Mouse (Mus musculus) stomach, postnatal 0 days (tissue): Measurements from ENCODE around the gene Ccnq. TPM values are rescaled to one million over a fixed set of nuclear protein-coding genes. Genes with fewer than 3 reads are reported as not detected.

Source experiments
- ATAC-seq: fragments of 200-750 bp; cut with Nextera tagmentation; 2 replicates; pipeline ENCODE4 v1.8.0; 2017; ENCODE audit not compliant: low FRiP score, low TSS enrichment
- DNase-seq: peaks from one replicate; pipeline ENCODE4 v3.0.0-alpha.2; 2016; ENCODE audit warnings: low spot score
- H3K27ac ChIP-seq: fragments of 300-500 bp; sonication (generic); replicated peaks from 2 replicates; pipeline ENCODE4 v1.5.1; 2014; ENCODE audit warnings: mild to moderate bottlenecking, control low read depth
- H3K27me3 ChIP-seq: fragments of 300-500 bp; sonication (generic); 2 replicates; pipeline ENCODE4 v1.6.1; 2014; ENCODE audit warnings: low read length; ENCODE audit not compliant: control insufficient read depth, insufficient read depth
- H3K36me3 ChIP-seq: fragments of 300-500 bp; sonication (generic); 2 replicates; pipeline ENCODE4 v1.6.1; 2014; ENCODE audit warnings: low read length, mixed read lengths; ENCODE audit not compliant: control insufficient read depth, insufficient read depth
- H3K4me1 ChIP-seq: fragments of 300-500 bp; sonication (generic); replicated peaks from 2 replicates; pipeline ENCODE4 v1.6.1; 2014; ENCODE audit warnings: antibody characterized with exemption; ENCODE audit not compliant: control insufficient read depth, insufficient read depth
- H3K4me2 ChIP-seq: fragments of 300-500 bp; sonication (generic); replicated peaks from 2 replicates; pipeline ENCODE4 v1.6.1; 2014; ENCODE audit warnings: low read depth, mild to moderate bottlenecking, control low read depth, moderate library complexity
- H3K4me3 ChIP-seq: fragments of 300-500 bp; sonication (generic); 2 replicates; pipeline ENCODE4 v1.5.1; 2014; ENCODE audit warnings: low read depth, low read length, control low read depth
- H3K9ac ChIP-seq: fragments of 300-500 bp; sonication (generic); 2 replicates; pipeline ENCODE4 v1.6.1; 2014; ENCODE audit warnings: mild to moderate bottlenecking, low read length, control low read depth, mixed read lengths
- H3K9me3 ChIP-seq: fragments of 300-500 bp; sonication (generic); 2 replicates; pipeline ENCODE4 v1.6.1; 2016; ENCODE audit warnings: low read length; ENCODE audit not compliant: control insufficient read depth
- CTCF ChIP-seq: IDR thresholded peaks from 2 replicates; pipeline ENCODE4 v1.5.1; 2016; ENCODE audit warnings: antibody characterized with exemption, low read depth, mild to moderate bottlenecking, moderate library complexity
- EP300 ChIP-seq: optimal IDR thresholded peaks from 2 replicates; pipeline ENCODE3; 2016; ENCODE audit warnings: antibody characterized with exemption
- WGBS: fragments of 180-500 bp; shearing (Covaris S2); extraction: QIAGEN DNeasy Blood & Tissue Kit; methylation state at CpG from one replicate; pipeline ENCODE4 v1.1.7; 2014; 5-methylcytosine and 5-hydroxymethylcytosine counted together
- microRNA-seq: library from miRNA; unstranded; fragments of <30 nt; microRNA quantifications from one replicate; pipeline ENCODE4, GENCODE M21; 2016
- polyA plus RNA-seq: library from polyadenylated mRNA; unstranded; fragments of >200 nt; fragmentation: Nextera tagmentation; extraction: Ambion mirVana; gene quantifications from 2 replicates; pipeline ENCODE4 v1.2.1, GENCODE M21; 2015

The Ccnq gene
- polyA plus RNA-seq, 1 experiment from 2014 or later, result 30.4 TPM

DNA sequence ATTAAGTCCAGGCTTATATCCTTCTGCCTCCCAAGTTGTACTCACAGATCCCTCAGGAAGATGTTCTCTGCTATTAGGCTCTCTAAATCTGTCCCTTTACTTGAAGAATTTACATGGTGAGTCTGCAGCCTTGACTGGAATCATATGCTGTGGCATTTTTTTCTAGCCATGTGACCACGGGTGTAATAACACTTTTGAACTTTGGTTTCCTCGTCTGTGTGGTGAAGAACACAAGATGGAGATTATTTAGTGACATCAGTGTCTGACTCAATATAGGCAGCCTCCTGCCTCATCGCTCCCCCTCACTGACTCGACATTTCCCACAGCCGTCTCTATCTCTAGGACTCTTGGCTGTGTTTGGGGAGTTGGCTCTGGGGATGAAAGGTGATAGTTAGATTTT lies 48.4 kb downstream of the Ccnq start:
- H3K4me1 ChIP-seq, result no peaks in the 10 kb centered on the region
- no peak overlapping the region for H3K4me2 ChIP-seq
- DNase-seq, result no peak
- H3K27me3 ChIP-seq, result no peaks in the 10 kb centered on the region
- H3K36me3 ChIP-seq, result no peaks in the 10 kb centered on the region
- ATAC-seq, result no peak
- TF ChIP-seq CTCF (no peak), EP300 (no peak)
- no peak overlapping the region for H3K27ac ChIP-seq
- no peak overlapping the region for H3K9ac ChIP-seq
- 64% methylated on average over 5 of the region's 5 CpGs for WGBS
- H3K9me3 ChIP-seq, result no peaks in the 10 kb centered on the region
- no peak overlapping the region for H3K4me3 ChIP-seq

DNA sequence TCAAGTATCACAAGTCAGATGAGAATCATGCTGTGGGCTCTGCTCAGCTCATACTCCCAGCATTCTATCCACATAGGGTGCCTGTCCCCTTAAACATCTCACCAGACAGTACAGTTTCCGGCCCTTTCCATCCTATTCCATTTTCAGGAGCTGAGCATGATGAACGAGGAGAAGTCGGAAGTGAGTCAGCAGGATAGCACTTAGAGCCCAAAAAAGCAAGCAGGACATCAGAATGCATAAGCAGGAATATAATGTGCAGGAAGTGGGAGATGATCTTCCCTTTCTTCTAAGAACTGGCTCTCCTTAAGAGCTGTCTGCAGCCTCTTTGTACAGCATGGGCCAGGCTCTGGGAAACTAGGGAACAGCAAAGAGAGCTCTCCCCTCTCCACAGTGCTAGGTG lies 49.2 kb downstream of the Ccnq start:
- no peak for TF ChIP-seq EP300
- no peak for TF ChIP-seq CTCF
- DNase-seq (no peak), ATAC-seq (no peak)
- Histone ChIP-seq H3K27ac (no peak overlapping the region), H3K4me1 (no peaks in the 10 kb centered on the region), H3K9ac (no peak overlapping the region), H3K9me3 (no peaks in the 10 kb centered on the region), H3K36me3 (no peaks in the 10 kb centered on the region), H3K4me3 (no peak overlapping the region), H3K27me3 (no peaks in the 10 kb centered on the region), H3K4me2 (no peak overlapping the region)
- WGBS, result 57% methylated on average over 3 of the region's 3 CpGs

Small RNA genes lying within 50 kb of the gene (microRNA-seq; reads per million reads assigned to microRNA genes)
- gene Gm23840, result not detected

Other genes with a start within 250 kb of the Ccnq start
- 0.10 TPM in 1 of 2 replicates, not detected in the other for gene Sebox, start 248.3 kb downstream of the Ccnq start, polyA plus RNA-seq
- 28.4 and 32.1 TPM in 2 replicates for gene Tmem199, start 239.6 kb downstream of the Ccnq start, polyA plus RNA-seq
- 91.1 and 95.9 TPM in 2 replicates for gene Poldip2, start 239.5 kb downstream of the Ccnq start, polyA plus RNA-seq
- 47.5 and 47.7 TPM in 2 replicates for gene Tnfaip1, start 215.4 kb downstream of the Ccnq start, polyA plus RNA-seq
- gene Ift20, start 215.4 kb downstream of the Ccnq start, polyA plus RNA-seq, result 163 and 168 TPM in 2 replicates
- gene Tmem97, start 201.0 kb downstream of the Ccnq start, polyA plus RNA-seq, result 63.2 and 68.2 TPM in 2 replicates
- 9.5 and 9.9 TPM in 2 replicates for gene Nlk, start 54.4 kb downstream of the Ccnq start, polyA plus RNA-seq
- 19.5 and 20.1 TPM in 2 replicates for gene Lyrm9, start 74.9 kb upstream of the Ccnq start, polyA plus RNA-seq
- 0.27 TPM in 2 replicates for gene Nos2, start 169.1 kb upstream of the Ccnq start, polyA plus RNA-seq
- 412 and 435 TPM in 2 replicates for gene Lgals9, start 233.2 kb upstream of the Ccnq start, polyA plus RNA-seq